Mouse (Mus musculus) thymus, postnatal 36 days (tissue): ENCODE data around the gene Slc38a1.

Experiments
- DNase-seq, 2 experiments: peaks; one replicate each; pipeline ENCODE4 v3.0.0; 2022; ENCODE audit warnings: mixed read lengths in 2 of 2

Slc38a1 gene

DNA sequence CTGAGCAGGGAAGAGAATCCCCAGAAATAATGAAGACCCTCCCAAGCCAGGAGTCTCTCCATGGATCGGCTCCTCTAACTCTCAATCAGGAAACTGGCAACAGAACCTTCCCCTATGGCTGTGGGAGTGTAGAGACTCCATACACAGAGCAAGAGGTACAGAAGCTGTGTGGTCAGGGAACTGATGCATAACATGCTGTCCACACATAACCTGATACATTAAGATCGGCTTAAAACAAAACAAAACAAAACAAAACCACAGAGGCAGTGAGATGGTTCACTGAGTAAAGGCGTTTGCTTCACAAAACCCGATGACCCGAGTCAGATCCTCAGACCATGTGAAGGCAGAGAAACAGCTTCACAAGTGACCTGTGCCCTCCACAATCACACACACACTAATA, 35.3 kb downstream of the Slc38a1 start:
- no peak for DNase-seq

DNA sequence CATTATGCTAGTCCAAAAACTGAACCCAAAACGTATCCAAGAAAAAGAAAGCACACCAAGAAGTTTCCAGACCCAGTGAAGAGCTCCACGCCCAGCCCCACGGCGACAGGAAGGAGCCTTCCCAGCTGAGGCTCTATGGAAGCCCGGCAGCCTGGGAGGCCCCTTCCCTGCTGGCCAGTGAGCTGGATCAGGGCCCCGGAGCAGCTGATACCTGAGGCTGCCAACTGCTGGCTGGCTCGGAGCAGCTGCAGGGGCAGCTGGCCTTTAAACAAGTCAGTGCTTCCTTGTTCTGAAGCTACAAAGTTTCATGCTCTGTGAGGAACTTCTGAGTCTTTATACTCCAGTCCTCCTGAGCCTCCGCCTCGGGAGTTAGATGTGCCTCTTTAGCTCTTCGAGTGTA, 38.4 kb downstream of the Slc38a1 start:
- no peak for DNase-seq

DNA sequence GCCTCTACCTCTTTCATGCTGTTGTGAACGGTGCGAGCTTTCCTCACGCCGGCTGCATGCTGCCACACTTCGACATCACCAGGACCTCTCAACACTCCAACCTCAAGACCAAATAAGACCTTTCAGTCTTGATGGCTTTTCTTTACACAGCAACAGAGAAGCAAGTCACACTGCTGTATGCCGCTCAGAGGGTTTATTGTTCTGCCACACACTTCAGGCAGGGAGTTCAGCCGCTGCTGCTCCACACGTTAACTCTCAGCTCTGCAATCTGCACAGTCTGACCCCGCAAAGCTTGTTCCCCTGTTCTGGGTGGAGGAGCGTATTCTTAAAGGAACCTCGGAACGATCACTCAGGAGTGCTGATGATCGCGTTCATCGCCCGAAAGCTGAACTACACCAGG, 40.7 kb downstream of the Slc38a1 start:
- DNase-seq, result no peak

DNA sequence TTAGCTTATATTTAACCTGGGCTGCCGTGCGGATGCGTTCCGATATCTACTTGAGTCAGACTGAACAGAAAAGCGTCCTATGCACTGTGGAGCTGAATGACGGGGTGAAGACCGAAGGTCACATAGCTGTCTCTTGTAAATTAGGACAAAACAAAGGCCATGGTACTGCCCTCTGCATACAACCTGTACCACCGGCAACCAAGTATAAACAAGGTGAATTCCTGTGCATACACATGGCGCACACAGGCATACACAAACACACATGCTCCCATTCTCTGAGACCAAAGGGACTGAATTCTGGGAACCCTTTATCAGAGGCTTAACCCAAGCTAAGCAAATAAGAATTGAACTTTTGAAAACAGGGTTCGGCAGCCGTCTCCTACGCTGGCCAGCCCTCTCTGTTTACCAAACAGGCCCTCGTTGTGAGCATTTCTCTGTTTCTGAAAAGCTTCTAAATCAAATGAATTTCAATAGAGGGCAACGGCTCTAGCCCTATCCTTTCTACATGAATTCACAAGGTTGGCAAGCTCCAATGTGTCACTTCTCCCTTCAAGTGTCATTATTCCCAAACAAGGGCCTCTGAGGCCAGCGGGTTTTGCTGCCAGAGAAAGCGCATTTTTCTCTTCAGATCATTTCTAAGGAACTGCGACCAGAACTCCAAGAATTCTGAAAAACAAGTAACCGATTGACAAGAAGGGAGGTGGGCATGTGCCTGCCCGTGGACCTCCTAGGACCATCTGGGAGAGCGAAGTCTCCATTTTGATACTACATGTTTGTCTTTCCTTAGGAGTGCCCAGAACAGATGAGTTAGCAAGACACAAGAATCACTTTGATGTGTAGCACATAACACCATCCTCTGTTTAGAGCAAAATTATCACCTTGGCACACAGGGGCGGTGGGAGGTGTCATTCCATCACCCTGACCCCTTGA, 42.6 kb downstream of the Slc38a1 start:
- no peak for DNase-seq

DNA sequence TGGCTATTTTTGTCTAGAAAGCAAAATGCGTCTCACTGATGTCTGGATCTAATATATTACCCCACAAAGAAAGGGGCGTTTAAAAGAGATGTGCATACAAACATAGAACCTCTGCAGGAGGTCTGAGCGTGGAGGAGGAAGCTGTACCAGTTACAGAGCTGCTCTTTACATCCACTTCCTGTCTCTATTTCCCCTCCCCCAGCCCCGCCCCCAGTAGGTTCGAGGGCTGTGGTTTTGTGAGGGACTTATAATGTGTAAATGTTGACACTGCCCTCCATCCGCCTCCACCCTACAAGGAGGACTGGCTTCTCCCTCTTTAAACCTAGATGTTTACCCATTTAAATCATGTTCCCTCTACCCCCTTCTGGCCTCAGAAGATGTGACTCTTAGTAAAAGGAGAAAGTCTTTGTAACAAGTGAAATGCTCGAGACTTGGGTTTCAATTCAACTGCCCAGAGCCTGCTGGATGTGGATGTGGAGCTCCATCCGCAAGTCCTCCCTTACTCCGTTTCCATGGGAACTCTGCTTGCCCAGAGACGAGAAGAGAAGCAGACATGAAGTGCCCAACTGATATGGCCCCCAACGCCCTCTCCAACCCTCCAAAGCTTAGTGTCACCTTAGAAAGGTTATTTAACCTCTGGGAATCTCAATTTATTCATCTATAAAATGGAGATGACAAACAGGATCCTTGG, 43.7 kb downstream of the Slc38a1 start:
- peak; percentile 79 to 87 for DNase-seq

DNA sequence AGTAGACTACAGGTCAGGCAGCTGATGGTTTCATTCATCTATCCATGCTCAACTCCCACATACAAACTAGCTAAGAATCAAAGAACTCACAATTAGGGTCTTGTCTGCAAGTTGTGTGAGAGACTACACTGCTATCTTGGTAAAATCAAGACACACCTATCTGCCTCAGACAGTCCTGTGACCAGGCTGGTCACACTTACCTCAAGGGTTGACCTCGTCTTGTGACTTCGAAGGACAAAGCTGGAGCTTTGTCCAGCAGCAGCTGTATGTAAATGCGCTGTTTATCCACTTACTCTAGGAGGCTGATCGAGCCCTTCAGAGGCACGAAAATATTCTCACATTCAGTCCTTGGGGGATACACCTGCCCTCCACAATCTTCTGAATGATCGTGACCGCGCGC, 45.6 kb downstream of the Slc38a1 start:
- DNase-seq, result no peak

GRCm38 (mm10) chr15:96594316-96594715, 48.4 kb downstream of the Slc38a1 start:
- no peak for DNase-seq

DNA sequence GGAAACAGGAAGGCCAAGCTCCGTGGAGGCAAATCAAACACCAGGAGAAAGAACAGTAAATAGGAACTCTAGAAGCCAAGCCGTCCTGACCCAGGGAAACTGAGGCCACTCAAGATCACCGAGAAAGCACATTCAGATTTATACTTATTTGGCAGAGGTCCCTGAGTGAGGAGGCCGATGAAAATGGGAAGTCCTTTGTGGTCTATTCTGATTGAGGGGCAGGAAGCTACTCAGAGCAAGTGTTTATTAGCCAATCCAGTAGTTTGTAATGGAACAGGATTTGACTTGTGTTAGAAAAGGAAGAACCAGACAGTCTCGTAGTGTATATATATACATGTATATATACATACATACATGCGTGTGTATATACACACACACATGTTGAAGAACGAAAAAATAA, 48.8 kb downstream of the Slc38a1 start:
- no peak for DNase-seq

GRCm38 (mm10) chr15:96593457-96593856, 49.3 kb downstream of the Slc38a1 start:
- peak; percentile 25 to 41 for DNase-seq

- DNase-seq, result no peak
Measured at GRCm38 (mm10) chr15:96592976-96593375, 49.7 kb downstream of the Slc38a1 start.

- DNase-seq, result no peak
Measured at GRCm38 (mm10) chr15:96591876-96592417, 50.8 kb downstream of the Slc38a1 start.

DNA sequence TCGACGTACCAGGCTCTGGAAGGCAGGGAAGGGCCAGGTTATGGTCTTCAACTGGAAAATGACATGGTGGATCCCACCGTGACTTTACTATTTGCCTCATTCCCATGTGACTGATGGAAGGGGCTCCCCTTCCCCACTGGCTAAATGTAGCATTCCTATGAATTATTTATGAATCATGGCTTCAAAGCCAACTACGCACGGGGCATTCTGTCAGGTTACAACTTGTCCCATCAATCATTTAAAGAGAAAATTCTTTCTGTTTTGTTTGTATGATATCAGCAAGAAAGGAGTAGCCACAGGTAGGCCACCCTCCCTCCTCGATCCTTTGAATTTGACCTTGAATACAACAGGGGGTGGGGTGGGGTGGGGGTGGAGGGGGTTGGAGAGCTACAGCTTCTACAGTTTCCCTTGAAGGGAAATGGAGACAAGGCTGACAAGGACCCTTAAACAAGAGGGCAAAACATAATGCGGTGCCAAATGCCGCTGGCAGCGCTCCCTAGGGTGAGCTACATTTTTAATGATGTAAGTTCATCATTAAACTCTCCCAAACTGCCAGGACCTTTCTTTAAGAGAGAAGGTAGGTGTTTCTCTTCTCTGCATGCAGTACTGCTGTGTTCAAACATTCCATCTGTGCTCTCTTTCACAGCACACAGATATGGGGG, 53.6 kb downstream of the Slc38a1 start:
- DNase-seq, result no peak

DNA sequence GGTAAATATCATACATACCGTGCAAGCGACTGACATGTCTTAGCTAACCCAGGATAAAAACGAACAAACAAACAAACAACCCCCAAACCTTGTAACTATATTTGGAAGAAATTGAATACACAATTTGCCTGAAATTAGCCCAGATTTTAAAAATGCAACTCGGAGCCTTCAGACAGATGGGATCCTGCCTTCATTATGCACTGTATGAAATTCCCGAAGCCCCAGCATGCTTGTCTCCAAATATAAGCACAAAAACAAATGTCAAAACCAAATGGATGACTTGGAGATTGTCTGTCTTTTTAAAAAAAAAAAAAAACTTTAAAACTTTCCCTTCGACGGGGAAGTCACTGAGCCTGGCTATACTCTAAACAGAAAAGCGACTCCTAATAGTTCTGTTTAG, 54.7 kb downstream of the Slc38a1 start:
- no peak for DNase-seq

DNA sequence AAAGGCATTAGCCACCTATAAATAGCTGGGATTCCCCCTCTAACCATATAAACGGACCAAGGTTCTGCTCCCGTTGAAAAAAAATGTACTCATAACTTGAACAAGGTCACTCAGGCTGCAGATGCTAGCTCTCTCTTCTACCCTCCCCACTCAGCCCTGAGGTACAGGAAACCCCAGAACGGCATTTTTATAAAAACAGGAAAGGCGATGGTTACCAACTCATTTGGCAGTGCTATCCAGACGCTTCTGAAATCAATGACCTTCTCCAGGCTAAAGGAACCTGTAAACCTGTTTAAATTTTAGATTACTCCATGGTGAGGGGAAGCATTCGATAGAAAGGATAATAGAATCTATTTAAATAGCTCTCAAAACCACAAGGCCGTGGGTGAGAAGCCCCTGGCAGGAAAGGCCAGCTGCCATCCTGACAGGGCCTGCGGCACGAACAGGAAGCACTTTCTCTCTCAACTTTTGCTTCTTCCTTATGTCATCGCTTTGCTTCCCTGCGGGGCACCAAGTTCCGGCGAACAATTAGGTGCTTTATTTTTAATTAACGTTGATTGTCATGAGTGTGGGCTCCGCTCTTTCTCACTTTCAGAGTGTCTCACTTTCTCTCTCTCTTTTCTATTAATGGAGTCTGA, 59.2 kb downstream of the Slc38a1 start:
- DNase-seq, result peak; percentile 21 to 27

DNA sequence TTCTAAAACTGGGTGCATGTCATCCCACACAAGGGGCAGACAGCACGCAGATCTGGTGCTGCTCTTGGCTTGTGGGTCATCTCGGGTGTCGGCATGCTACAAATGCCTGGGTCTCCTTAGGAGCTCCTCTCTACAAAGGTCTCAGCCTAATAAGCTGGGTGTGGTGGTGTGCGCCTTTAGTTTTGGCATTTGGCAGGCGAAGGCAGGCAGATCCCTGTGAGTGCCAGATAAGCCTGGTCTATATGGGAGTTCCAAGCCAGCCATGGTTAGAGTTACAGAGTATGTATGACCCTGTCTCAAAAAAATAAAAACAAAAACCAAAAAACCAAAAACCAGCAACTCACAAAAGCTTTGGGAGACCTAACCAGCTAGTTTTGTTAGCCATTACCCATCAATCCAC, 65.7 kb downstream of the Slc38a1 start:
- DNase-seq, result no peak

GRCm38 (mm10) chr15:96568983-96569363, 73.7 kb downstream of the Slc38a1 start:
- DNase-seq, result no peak

GRCm38 (mm10) chr15:96568271-96568982, 74.3 kb downstream of the Slc38a1 start:
- DNase-seq, result no peak

- peak; percentile 60 to 63 for DNase-seq
Measured at GRCm38 (mm10) chr15:96566850-96567271, 75.9 kb downstream of the Slc38a1 start.

GRCm38 (mm10) chr15:96563852-96564251, 78.9 kb downstream of the Slc38a1 start:
- DNase-seq, result no peak

DNA sequence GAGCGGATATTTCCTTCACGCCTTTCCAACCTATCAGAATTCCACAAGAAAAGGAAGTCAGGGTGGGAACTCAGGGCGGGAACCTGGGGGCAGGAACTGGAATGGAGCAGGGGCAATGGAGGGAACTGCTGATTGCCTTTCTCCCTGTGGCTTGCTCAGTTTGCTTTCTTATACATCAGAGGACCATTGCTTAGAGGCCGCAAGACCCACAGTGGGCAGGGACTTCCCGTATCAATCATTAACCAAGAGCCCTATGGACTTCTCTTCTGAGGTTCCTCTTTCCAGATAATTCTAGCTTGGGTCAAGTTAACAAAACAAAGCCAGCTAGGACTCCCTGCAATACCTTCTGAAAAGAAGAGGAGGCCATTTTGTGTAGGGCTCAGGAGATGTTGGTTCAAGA, 80.2 kb downstream of the Slc38a1 start:
- no peak for DNase-seq

DNA sequence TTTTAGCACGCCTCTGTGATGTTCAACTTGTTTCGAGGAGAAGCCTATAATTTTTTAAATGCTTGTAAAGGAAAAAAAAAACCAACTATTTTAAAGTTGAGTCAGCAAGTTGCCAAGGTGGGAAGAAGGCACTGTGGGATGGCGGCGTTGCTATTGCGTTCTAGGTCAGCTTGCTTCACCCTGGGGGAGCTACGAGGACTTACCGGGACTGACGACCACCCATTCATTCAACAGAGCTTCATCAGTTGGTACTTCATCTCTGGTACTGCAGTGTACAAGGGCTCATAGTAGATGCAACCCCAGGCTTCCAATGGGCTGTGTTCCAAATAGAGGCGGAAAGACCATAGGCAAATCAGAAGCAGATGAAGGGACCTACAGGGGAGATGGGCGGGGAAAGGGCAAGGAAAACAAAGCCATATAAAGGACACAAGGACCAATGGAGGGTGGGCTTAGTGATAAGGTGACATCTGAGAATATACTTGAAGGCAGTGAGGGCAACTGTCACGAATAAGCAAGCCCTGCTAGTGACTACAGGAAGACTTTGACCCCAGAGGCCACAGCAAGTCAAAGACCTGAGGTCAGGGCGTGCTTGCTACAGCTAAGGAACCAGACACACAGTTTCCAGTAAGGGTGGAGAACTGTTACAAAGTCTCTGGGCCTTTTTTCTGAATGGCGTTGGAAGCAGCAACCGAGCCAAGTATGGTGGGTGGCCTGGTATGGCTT, 82.0 kb downstream of the Slc38a1 start:
- DNase-seq, result no peak
